Mouse (Mus musculus) B cell, adult (primary cell): ENCODE results near the gene Pld4. TPM values are rescaled to one million over a fixed set of nuclear protein-coding genes. Genes with fewer than 3 reads are reported as not detected.

Experiments used
- total RNA-seq: library from RNA; stranded (reverse); gene quantifications from 4 replicates; pipeline ENCODE4 v1.2.4, GENCODE M21; 2023; ENCODE audit not compliant: inconsistent age

The Pld4 gene
- total RNA-seq, result 283 to 385 TPM (median 352 TPM) in 4 replicates

GRCm38 (mm10) chr12:112760154-112760926 lies at the start of gene Pld4:
Pld4 (plus strand) TSS chr12:112760655.

GRCm38 (mm10) chr12:112720216-112720615 lies 40.2 kb upstream of the Pld4 start, which contains the start of gene Cep170b:
Cep170b (plus strand) TSS chr12:112720455.

GRCm38 (mm10) chr12:112801864-112802846 lies 41.7 kb downstream of the Pld4 start, which contains the start of gene Ahnak2:
Ahnak2 (minus strand) TSS chr12:112802657.

GRCm38 (mm10) chr12:112808587-112809364 lies 48.3 kb downstream of the Pld4 start, which contains the start of gene Clba1:
Clba1 (plus strand) TSS chr12:112808937.

Other genes with a start within 250 kb of the Pld4 start
- gene Tmem179, start 243.9 kb upstream of the Pld4 start, total RNA-seq, result not detected in 4 replicates
- 25.3 to 30.4 TPM (median 28.7 TPM) in 4 replicates for gene Inf2, start 171.9 kb upstream of the Pld4 start, total RNA-seq
- 5.1 to 9.4 TPM (median 8.5 TPM) in 4 replicates for gene Adssl1, start 140.6 kb upstream of the Pld4 start, total RNA-seq
- gene Siva1, start 116.0 kb upstream of the Pld4 start, total RNA-seq, result 17.7 to 24.8 TPM (median 20.3 TPM) in 4 replicates
- gene Akt1, start 85.8 kb upstream of the Pld4 start, total RNA-seq, result 83.3 to 111 TPM (median 97.0 TPM) in 4 replicates
- 1.2 to 2.7 TPM (median 1.9 TPM) in 4 replicates for gene Zbtb42, start 81.8 kb upstream of the Pld4 start, total RNA-seq
- gene Cep170b, start 40.2 kb upstream of the Pld4 start, total RNA-seq, result 8.0 to 12.0 TPM (median 9.0 TPM) in 4 replicates
- gene Ahnak2, start 42.0 kb downstream of the Pld4 start, total RNA-seq, result 0.24 to 0.39 TPM (median 0.37 TPM) in 4 replicates
- gene Clba1, start 48.3 kb downstream of the Pld4 start, total RNA-seq, result 0.96 to 1.6 TPM (median 1.3 TPM) in 4 replicates
- gene Cdca4, start 68.8 kb downstream of the Pld4 start, total RNA-seq, result 28.4 to 31.4 TPM (median 29.8 TPM) in 4 replicates
- 75.2 to 80.8 TPM (median 78.1 TPM) in 4 replicates for gene Gpr132, start 107.6 kb downstream of the Pld4 start, total RNA-seq
- 1.1 to 4.3 TPM (median 2.5 TPM) in 4 replicates for gene Jag2, start 169.1 kb downstream of the Pld4 start, total RNA-seq
- 14.8 to 17.1 TPM (median 16.4 TPM) in 4 replicates for gene Nudt14, start 181.5 kb downstream of the Pld4 start, total RNA-seq
- gene Btbd6, start 215.8 kb downstream of the Pld4 start, total RNA-seq, result 9.5 to 15.1 TPM (median 11.5 TPM) in 4 replicates
- 148 to 156 TPM (median 152 TPM) in 4 replicates for gene Brf1, start 240.0 kb downstream of the Pld4 start, total RNA-seq